Mouse (Mus musculus): ENCODE data around the gene Plekha5.

- TF ChIP-seq POLR2A (IDR thresholded peaks at IDR 0.05; ENCODE audit: low read depth, low read length) (no peak), CTCF (IDR thresholded peaks at IDR 0.05; ENCODE audit: extremely low read depth, insufficient read length, insufficient replicate concordance, low read depth, low read length) (no peak)
These were observed 66.4 kb downstream of the Plekha5 start for GRCm38 (mm10) chr6:140490220-140490619.
